Mouse (Mus musculus) spleen, embryonic (tissue): ENCODE results near the gene Oxgr1.

Source experiments
- CTCF ChIA-PET: fragments of 350-600 bp; sonication (Branson Sonifier 250); formaldehyde crosslinking; loops from one replicate; lab custom pipeline; 2022; lab: Charles Lee

Oxgr1 gene

DNA sequence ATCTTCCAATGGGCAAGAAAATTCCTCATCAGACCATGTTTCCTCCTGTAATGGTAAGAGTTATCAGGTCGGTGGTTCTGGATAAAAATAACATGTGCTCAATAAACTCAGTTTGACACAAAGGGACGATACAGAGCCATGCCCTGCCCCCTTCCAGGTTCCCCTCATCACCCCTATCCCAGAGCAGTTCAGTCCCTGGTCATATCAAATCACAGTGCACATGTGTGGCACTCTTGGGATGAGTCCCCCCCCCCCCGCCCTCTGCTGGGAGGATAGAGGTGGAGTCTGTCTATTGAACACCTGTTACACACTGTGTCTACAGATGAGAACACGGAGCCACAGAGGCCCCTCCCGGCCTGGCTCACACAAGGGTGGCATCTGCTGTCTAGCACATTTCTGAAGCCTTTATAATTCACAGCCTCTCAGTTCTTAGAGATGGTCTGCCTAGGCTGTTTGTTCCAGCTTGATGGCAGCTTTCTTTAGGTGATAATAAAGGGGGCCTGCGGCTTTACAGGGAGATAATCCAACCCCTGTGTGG, 61.5 kb downstream of the Oxgr1 start:
- CTCF ChIA-PET = no interaction called here
